Mouse (Mus musculus): ENCODE results near the gene Vta1.

Vta1 gene

DNA sequence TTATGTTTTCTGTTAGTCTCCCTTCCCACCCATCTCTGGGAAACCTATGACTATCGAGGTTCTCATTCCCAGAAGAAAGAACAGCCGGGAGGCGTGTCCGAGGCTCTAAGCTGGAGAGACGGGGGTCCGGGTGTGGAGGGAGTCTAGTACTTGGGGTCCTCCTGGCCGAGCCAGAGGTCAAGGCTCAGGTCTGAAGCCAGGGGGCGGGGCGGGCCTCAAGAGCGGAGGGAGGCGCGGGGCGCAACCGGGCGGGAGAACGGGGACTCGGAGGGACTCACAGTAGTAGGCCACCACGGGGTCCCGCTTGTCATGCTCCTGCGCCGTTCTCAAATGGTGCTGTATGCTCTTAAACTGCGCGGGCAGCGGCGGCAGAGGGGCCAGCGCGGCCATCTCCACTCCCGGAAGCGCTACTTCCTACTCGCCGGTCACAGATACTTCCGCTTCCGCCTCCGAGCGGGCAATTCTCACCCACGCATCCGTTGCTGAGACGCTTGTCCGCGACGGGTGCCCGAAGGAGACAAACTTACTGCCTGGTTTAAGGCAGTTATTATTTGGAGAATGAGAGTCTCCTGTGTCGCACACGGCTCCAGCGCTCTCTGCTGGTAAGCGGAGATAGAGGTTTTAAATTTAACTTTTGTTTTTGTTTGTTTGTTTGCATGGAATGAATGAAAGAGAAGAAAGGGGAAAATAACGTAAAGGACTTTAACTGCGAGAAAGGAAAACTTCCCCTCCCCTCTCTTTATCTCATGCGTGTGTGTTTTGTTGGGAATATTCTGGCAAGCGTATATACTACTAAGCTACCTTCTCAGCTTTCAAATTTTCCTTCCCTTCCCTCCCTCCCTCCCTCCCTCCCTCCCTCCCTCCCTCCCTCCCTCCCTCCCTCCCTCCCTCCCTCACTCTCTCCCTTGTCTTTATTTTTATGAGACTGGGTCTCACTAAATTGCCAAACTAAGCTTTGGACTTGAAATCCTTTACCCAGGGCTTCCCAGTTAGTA, at the start of gene Vta1, which contains the start of gene Nmbr:
Vta1 (minus strand) TSS at position 489 of the 995 bp plus-strand sequence.
Nmbr (plus strand) TSS at position 520 of the 995 bp plus-strand sequence.
- peak; percentile 93 to 97 for DNase-seq

GRCm38 (mm10) chr10:14734285-14734684, 28.9 kb upstream of the Vta1 start:
- DNase-seq = no peak

DNA sequence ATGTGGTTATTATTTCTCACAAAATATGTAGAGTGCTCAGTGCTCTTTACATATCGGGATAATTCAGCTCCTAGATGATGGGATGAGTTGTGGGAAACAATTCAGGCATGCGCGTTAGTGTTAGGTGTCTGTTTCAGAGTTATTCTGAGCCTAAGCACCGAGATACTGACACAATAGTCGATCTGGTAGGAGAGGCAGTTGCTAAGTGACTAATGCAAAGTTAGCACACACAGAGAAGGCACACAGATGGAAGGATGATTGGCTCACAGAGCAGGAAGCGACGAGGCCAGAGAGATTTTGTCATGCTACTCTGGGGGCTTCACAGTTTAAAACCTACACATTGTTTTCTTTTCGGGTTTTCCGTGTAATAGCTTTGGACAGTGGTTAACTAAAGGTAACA, 20.3 kb upstream of the Vta1 start:
- no peak for DNase-seq

GRCm38 (mm10) chr10:14718114-14718513, 12.8 kb upstream of the Vta1 start, which contains the start of gene Gje1:
Gene Gje1 (minus strand): TSS chr10:14718214.
- no peak for DNase-seq

- no peak for DNase-seq
These were observed 1.4 kb downstream of the Vta1 start for GRCm38 (mm10) chr10:14703830-14704420.

DNA sequence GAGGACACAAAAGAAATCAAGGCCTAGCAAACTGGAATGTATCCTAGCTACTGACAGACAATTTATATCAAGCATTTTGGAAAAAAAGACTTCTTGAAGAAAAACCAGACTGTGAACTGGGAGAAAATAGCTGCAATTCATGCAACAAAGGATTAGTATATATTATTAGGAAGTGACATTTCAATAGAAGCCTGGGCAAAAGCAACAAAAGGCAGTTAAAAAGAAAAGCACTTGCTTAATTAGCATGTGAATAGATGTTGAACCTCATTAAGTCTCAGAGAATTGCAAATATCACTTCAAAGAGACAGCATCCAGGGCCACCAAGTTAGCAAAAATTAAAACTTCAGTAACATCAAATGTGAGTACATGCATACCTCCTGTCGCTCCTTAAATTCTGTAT, 2.1 kb downstream of the Vta1 start:
- DNase-seq = no peak

- DNase-seq = no peak
These were observed 15.0 kb downstream of the Vta1 start for GRCm38 (mm10) chr10:14690349-14690748.

DNA sequence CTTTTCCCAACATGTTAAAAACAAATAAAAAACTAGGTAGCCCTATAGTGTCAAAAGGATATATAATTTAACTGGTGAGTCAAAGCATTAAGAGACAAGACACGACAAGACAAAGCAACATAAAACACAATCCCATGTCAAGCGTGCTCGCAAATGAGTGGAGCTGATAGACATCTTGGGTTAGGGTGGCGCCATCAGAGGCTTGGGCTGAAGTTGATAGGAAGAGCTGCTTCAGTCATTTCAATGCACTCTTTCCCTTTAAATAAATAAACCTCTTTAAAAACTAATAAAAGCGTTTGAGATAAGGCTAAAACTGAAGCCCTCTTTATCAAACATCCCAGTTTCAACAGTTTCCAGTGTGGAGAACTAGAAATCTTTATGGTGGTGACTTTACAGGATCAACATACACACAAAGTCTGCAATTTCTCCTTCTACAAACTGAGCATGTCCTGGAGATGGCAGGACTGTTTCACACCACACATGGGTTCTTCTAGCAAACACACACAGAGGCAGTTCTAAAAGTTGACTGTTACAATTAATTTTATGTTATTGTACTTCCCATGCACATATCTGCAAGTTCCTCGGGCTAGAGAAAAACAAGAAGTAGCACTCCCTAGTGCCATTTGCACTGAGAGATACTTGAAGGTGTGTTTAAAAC, 16.4 kb downstream of the Vta1 start:
- DNase-seq = no peak

DNA sequence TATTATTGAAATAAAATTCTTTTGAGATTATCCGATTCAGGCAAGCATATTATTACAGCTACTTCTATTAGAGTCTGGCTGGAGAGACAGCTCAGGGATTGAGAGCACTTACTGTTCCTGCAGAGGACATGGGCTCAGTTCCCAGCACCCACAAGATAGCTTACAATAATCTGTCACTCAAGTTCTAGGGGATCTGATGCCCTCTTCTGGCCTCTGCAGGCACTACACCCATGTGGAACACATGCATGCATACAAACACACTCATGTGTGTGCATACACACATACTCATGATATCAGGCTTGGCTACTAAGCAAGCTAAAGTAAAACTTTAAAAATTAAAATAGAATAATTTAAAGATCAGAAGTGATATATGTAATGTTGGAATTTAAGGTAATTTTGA, 19.7 kb downstream of the Vta1 start:
- DNase-seq = no peak

DNA sequence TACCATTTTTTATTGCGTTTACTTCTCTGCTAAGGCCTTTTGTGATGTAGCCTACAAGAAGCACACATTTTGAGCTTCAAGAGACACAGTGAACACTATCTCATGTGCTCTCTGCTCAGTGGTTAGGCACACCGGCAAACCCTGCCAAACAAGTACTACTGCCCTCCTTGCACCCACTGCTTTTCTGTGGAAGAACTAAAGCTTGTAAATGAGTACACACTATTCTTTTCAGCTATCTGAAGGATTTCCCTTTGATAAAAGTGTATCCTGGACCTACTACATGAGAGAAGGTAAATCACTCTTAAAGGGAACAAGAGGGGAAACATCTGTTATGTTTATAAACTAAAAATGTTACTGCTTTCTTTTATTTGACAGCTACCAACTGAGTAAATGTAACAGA, 39.2 kb downstream of the Vta1 start:
- no peak for DNase-seq

- DNase-seq = no peak
These were observed 44.5 kb downstream of the Vta1 start for GRCm38 (mm10) chr10:14660875-14661274.

DNA sequence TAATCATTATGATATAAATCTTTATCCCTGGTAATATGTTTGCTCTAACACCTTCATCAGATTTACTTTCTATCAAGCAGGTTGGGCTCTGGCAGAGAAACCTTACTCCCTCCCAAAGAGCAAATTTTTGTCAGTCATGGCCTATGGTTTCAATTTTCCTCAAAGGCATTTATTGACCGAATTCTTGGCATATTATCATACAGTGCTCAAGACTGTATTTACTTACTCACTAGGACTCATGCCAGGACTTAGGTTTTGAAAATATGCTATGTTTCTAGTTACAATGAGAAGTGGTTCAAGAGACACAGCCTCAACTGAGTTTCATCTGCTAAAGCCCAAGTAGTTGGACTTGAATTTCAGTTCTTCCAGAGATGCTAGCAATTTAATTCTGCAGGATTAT, 65.7 kb downstream of the Vta1 start:
- DNase-seq = no peak

DNA sequence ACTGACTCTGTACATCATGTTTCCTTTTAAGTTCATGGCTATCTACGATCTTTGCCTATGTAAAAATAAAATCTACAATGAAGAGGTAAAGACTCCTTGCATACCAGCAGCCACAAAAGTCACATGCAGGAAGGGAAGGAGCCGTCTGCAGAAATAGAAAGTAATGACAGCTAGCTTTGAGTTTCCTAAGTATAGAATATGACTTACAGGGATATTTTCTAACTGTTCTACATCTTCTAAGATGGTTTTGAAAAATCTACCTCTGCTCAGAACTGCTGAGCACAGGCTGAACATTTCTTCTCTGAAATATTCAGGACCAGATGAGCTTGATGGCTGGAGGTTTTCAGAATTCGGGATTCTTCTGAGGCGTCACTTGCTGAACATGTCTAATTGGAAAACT, 66.3 kb downstream of the Vta1 start:
- no peak for DNase-seq

- DNase-seq = no peak
These were observed 79.7 kb downstream of the Vta1 start for GRCm38 (mm10) chr10:14625706-14626105.

DNA sequence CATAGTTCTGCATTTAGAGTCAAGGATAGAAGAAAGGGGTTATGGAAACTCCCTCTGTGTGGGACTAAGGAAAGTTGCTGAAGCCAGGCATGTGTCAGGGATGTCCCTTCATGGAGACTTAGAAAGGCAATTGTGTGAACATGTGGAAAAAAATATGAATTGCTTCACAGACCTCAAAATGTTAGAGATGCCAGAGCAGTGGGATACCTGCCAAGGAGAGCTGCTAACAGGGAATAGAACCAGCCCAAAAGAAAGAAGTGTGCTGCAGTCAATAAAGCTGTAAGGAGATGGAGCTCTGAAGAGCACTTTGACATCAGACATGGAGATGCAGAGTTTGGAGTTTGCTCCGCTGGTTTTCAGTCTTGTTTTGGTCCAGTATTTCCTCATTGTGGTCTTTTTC, 86.2 kb downstream of the Vta1 start:
- DNase-seq = no peak

GRCm38 (mm10) chr10:14618301-14618700, 87.1 kb downstream of the Vta1 start:
- DNase-seq = no peak

GRCm38 (mm10) chr10:14615441-14615840, 89.9 kb downstream of the Vta1 start:
- DNase-seq = no peak

GRCm38 (mm10) chr10:14607597-14607996, 97.8 kb downstream of the Vta1 start:
- no peak for DNase-seq
